Mouse (Mus musculus) spleen, adult 2 months (tissue): ENCODE data around the gene Pwp2. TPM values are rescaled to one million over a fixed set of nuclear protein-coding genes. Genes with fewer than 3 reads are reported as not detected.
A peak's percentile ranks its signal among the peaks of the same experiment; 100 is the strongest.

ENCODE experiments used
- DNase-seq, 2 experiments: peaks; one replicate each; pipeline versions ENCODE4 v3.0.0 to v3.0.0-alpha.2; 2012 to 2021; ENCODE audit warnings: low spot score in 2 of 2, low read depth in 1 of 2
- H3K27ac ChIP-seq: fragments of 200-500 bp; 2 replicates; pipeline ENCODE4 v1.5.1; 2012; ENCODE audit warnings: low read length, inconsistent platforms; ENCODE audit not compliant: insufficient read depth
- H3K27me3 ChIP-seq: fragments of 200-500 bp; 2 replicates; pipeline ENCODE4 v1.6.1; 2012; ENCODE audit warnings: mild to moderate bottlenecking, moderate library complexity, low read length, inconsistent platforms; ENCODE audit not compliant: control insufficient read depth, insufficient read depth
- H3K36me3 ChIP-seq: fragments of 200-500 bp; 2 replicates; pipeline ENCODE4 v1.6.1; 2012; ENCODE audit warnings: mild to moderate bottlenecking, low read length, inconsistent platforms; ENCODE audit not compliant: control insufficient read depth, insufficient read depth
- H3K4me1 ChIP-seq: fragments of 200-500 bp; 2 replicates; pipeline ENCODE4 v1.6.1; 2011; ENCODE audit warnings: inconsistent platforms; ENCODE audit not compliant: control insufficient read depth, insufficient read depth, insufficient read length
- H3K4me3 ChIP-seq: fragments of 200-500 bp; 2 replicates; pipeline ENCODE4 v1.5.1; 2011; ENCODE audit warnings: mild to moderate bottlenecking, inconsistent platforms; ENCODE audit not compliant: insufficient read depth, insufficient read length; ENCODE audit errors: extremely low read depth
- CTCF ChIP-seq: fragments of 200-500 bp; IDR thresholded peaks from 2 replicates; pipeline ENCODE4 v1.5.1; 2011; ENCODE audit warnings: mild to moderate bottlenecking, inconsistent platforms; ENCODE audit not compliant: insufficient read depth, insufficient read length, insufficient replicate concordance; ENCODE audit errors: extremely low read depth
- POLR2A ChIP-seq: fragments of 200-500 bp; IDR thresholded peaks from 2 replicates; pipeline ENCODE4 v1.6.1; 2011; ENCODE audit warnings: low read depth, low read length, inconsistent platforms
- WGBS: fragments of 180-500 bp; shearing (Covaris S2); methylation state at CpG from one replicate; pipeline ENCODE4 v1.1.7; 2018; 5-methylcytosine and 5-hydroxymethylcytosine counted together
- polyA plus RNA-seq: library from polyadenylated mRNA; depleted of rRNA; stranded (reverse); fragments of >200 nt; gene quantifications from 2 replicates; pipeline ENCODE4 v1.2.3, GENCODE M21; 2012

Gene Pwp2
- polyA plus RNA-seq, 1 experiment: 11.2 TPM

- Histone ChIP-seq H3K36me3 (no peaks in the 10 kb centered on the region), H3K4me3 (no peak overlapping the region), H3K4me1 (peaks cover 18% of the 10 kb centered on the region), H3K27ac (peak overlapping the region; percentile 96), H3K27me3 (no peaks in the 10 kb centered on the region)
- 72% methylated on average over 4 of the region's 4 CpGs for WGBS
- DNase-seq: no peak
- TF ChIP-seq CTCF (no peak), POLR2A (no peak)
Measured at GRCm38 (mm10) chr10:78147908-78148441, 37.0 kb downstream of the Pwp2 start.

GRCm38 (mm10) chr10:78143727-78144505 is 41.0 kb downstream of the Pwp2 start:
- DNase-seq: no peak
- TF ChIP-seq CTCF: no peak
- no peak for TF ChIP-seq POLR2A
- Histone ChIP-seq H3K27me3 (no peaks in the 10 kb centered on the region), H3K4me3 (no peak overlapping the region), H3K36me3 (no peaks in the 10 kb centered on the region), H3K4me1 (peaks cover 11% of the 10 kb centered on the region), H3K27ac (no peak overlapping the region)
- 54% methylated on average over 8 of the region's 8 CpGs for WGBS

GRCm38 (mm10) chr10:78140843-78141242 is 44.1 kb downstream of the Pwp2 start:
- Histone ChIP-seq H3K27ac (no peak overlapping the region), H3K36me3 (no peaks in the 10 kb centered on the region), H3K27me3 (no peaks in the 10 kb centered on the region), H3K4me1 (peaks cover 2% of the 10 kb centered on the region; the same call in 1 of the 2 replicates), H3K4me3 (no peak overlapping the region)
- no peak for DNase-seq
- WGBS: 86% methylated on average over 3 of the region's 3 CpGs
- TF ChIP-seq CTCF (no peak), POLR2A (no peak)

- WGBS: 87% methylated on average over 1 of the region's 1 CpGs
- DNase-seq: no peak
- peaks cover 2% of the 10 kb centered on the region; the same call in 1 of the 2 replicates for H3K4me1 ChIP-seq
- H3K36me3 ChIP-seq: no peaks in the 10 kb centered on the region
- H3K27ac ChIP-seq: no peak overlapping the region
- no peak overlapping the region for H3K4me3 ChIP-seq
- TF ChIP-seq POLR2A: no peak
- TF ChIP-seq CTCF: no peak
- no peaks in the 10 kb centered on the region for H3K27me3 ChIP-seq
Measured at GRCm38 (mm10) chr10:78140251-78140600, 44.7 kb downstream of the Pwp2 start.

GRCm38 (mm10) chr10:78139572-78140250 is 45.2 kb downstream of the Pwp2 start:
- Histone ChIP-seq H3K27ac (peak overlapping the region; percentile 4; the same call in 1 of the 2 replicates), H3K4me1 (peaks cover 3% of the 10 kb centered on the region; the same call in 1 of the 2 replicates), H3K36me3 (no peaks in the 10 kb centered on the region), H3K4me3 (no peak overlapping the region), H3K27me3 (no peaks in the 10 kb centered on the region)
- TF ChIP-seq CTCF: no peak
- WGBS: 86% methylated on average over 11 of the region's 11 CpGs
- no peak for DNase-seq

GRCm38 (mm10) chr10:78138812-78139523 is 46.0 kb downstream of the Pwp2 start:
- H3K4me1 ChIP-seq: peaks cover 8% of the 10 kb centered on the region; the same call in 1 of the 2 replicates
- no peaks in the 10 kb centered on the region for H3K27me3 ChIP-seq
- peak overlapping the region; percentile 33; the same call in 1 of the 2 replicates for H3K27ac ChIP-seq

More at GRCm38 (mm10) chr10:78138812-78139523, 46.0 kb downstream of the Pwp2 start:
- WGBS: 56% methylated on average over 14 of the region's 14 CpGs
- no peak for TF ChIP-seq CTCF
- TF ChIP-seq POLR2A: no peak
- Histone ChIP-seq H3K36me3 (no peaks in the 10 kb centered on the region), H3K4me3 (no peak overlapping the region)
- no peak for DNase-seq
